Mouse (Mus musculus) liver, adult 2 months (tissue): ENCODE data around the gene Strn3.

ENCODE experiments used
- CTCF ChIP-seq: fragments of 200-500 bp; IDR thresholded peaks from 2 replicates; pipeline ENCODE4 v1.5.1; 2011; ENCODE audit warnings: low read depth, low read length, control low read depth
- POLR2A ChIP-seq: fragments of 200-500 bp; IDR thresholded peaks from 2 replicates; pipeline ENCODE4 v1.6.1; 2011; ENCODE audit warnings: low read length, control low read depth; ENCODE audit not compliant: insufficient read depth; ENCODE audit errors: extremely low read depth

DNA sequence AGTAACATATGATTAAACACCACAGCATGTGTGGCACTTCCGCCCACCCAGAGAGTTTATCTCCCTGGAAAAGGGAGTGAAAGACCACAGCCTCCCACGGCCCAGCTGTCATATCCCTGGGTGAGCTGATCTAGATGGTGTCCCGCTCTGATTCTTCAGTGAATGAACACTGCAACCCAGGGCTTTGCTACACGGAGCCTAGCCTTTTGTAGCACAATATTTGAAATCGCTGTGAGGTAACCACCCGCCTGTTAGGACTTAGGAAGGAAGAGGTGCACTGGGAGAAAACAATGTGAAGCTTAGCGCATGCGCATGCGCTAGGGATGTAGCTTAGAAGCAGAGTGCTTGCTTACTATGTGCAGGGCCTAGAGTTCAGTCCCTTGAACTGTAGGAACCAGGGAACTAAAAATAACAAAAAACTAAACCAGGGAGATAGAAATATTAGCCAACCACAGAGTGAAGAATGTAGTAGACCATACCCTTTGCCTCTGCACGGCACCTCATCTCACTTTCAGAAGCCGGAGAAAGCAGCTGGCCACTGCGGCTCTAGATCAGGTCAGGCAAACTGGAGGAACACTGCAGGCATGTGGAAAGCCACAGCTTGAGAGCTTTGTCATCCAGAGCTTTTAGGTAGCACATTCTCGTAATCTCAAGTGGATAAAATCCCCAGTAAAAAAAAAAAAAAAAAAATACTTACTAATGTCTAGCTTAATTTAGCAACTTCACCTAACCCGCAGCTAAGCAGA is 17.4 kb upstream of the Strn3 start:
- no peak for TF ChIP-seq CTCF
- TF ChIP-seq POLR2A: no peak
